Mouse (Mus musculus) testis, adult 2 months (tissue): ENCODE measurements around the gene AI464131.

Experiments
- CTCF ChIP-seq: fragments of 200-500 bp; IDR thresholded peaks from 2 replicates; pipeline ENCODE4 v1.5.1; 2012; ENCODE audit warnings: low read depth, mild to moderate bottlenecking, inconsistent platforms, low read length, moderate library complexity; ENCODE audit not compliant: control insufficient read depth, insufficient read depth, insufficient replicate concordance
- POLR2A ChIP-seq: fragments of 200-500 bp; IDR thresholded peaks from 2 replicates; pipeline ENCODE4 v1.6.1; 2012; ENCODE audit warnings: low read depth, mild to moderate bottlenecking, inconsistent platforms, low read length, moderate library complexity; ENCODE audit not compliant: control insufficient read depth

GRCm38 (mm10) chr4:41526553-41526952 lies 23.7 kb upstream of the AI464131 start:
- TF ChIP-seq CTCF (no peak), POLR2A (no peak)
